ENCODE assay signal across 13 mouse cellular contexts in the genomic region with DNA sequence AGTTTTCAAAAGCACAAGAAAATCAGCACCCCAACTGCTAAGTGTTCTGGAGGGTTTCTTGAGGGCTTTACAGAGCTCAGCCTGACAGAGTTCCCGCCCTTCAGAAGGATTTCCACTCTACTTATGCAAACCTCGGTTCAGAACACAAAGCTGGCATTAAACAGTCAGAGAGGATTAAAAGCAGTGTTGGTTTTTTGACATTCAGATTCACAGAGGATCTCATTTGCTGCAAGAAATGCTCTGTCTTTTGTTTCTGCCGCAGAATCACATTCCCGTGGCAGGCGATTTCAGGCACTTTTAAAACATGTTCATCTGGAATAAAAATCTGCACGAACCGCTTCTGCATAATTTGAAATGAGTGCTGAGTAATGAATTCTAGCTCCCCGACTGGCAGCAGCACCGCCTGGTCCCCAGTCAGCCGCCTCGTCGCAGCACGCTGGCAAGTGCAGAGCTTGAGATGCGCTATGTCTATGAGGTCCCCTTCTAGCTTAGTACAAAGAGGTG. TPM values are rescaled to one million over a fixed set of nuclear protein-coding genes. Genes with fewer than 3 reads are reported as not detected.
DNase-seq lines count a peak whose midpoint lies in the region; ATAC-seq lines count a peak whose summit lies in the region.
"Had no signal": no experiment of that assay in that cellular context is flagged by ENCODE, and none has a peak within 500 bp of the region (broad histone marks: within the 10 kb centered on the region; RNA-seq: fewer than 3 reads in every experiment).

No protein-coding gene starts in this region.

- no peak overlapping the region for H3K4me3 ChIP-seq in hindbrain, embryonic 14.5 days (replicated peaks; ENCODE audit: low read length)
- H3K4me3 ChIP-seq in hindbrain, embryonic 11.5 days (ENCODE audit: low read depth, low read length): no peak overlapping the region
- no peak overlapping the region for H3K4me3 ChIP-seq in forebrain, embryonic 13.5 days
- H3K4me3 ChIP-seq: heart, embryonic 15.5 days had no signal

- 73% methylated on average over 14 of the region's 14 CpGs for WGBS in hindbrain, embryonic 14.5 days
- WGBS in hindbrain, embryonic 11.5 days: 91% methylated on average over 14 of the region's 14 CpGs
- 37% methylated on average over 14 of the region's 14 CpGs for WGBS in forebrain, embryonic 13.5 days

- no peak overlapping the region for H3K4me2 ChIP-seq in hindbrain, embryonic 14.5 days (replicated peaks)
- H3K4me2 ChIP-seq in hindbrain, embryonic 11.5 days (replicated peaks; ENCODE audit: low read depth, low read length): no peak overlapping the region
- H3K4me2 ChIP-seq in forebrain, embryonic 13.5 days: no peak overlapping the region
- H3K4me2 ChIP-seq: heart, embryonic 15.5 days had no signal

- H3K9me3 ChIP-seq in hindbrain, embryonic 14.5 days (ENCODE audit: control insufficient read depth, low read length): no peaks in the 10 kb centered on the region
- H3K9me3 ChIP-seq in hindbrain, embryonic 11.5 days (ENCODE audit: control insufficient read depth, low read length): no peaks in the 10 kb centered on the region
- no peaks in the 10 kb centered on the region for H3K9me3 ChIP-seq in forebrain, embryonic 13.5 days (replicated peaks)
- H3K9me3 ChIP-seq: heart, embryonic 15.5 days had no signal

- no peak for DNase-seq in hindbrain, embryonic 14.5 days (ENCODE audit: low spot score)
- no peak for DNase-seq in hindbrain, embryonic 11.5 days (ENCODE audit: low spot score)
- DNase-seq in left cerebral cortex, adult 18-20 months (ENCODE audit: low spot score in 2 of 2): peak; percentile 54 to 75
- DNase-seq in right cerebral cortex, adult 18-20 months: peak; percentile 83
- no peak for DNase-seq in heart, adult 8-10 months (ENCODE audit: low spot score)
- DNase-seq: cerebellum, adult 11-12 months; kidney, postnatal 25 days; liver, postnatal 0 days had no signal

- H3K4me1 ChIP-seq in hindbrain, embryonic 14.5 days (replicated peaks; ENCODE audit: control insufficient read depth, insufficient read depth, low read length): no peaks in the 10 kb centered on the region; the same call in 1 of the 2 replicates
- H3K4me1 ChIP-seq in hindbrain, embryonic 11.5 days (replicated peaks; ENCODE audit: control insufficient read depth, insufficient read depth, low read length): no peaks in the 10 kb centered on the region
- peaks cover 15% of the 10 kb centered on the region for H3K4me1 ChIP-seq in forebrain, embryonic 13.5 days

- no peak overlapping the region; the same call in 1 of the 2 replicates for H3K27ac ChIP-seq in hindbrain, embryonic 14.5 days
- H3K27ac ChIP-seq in hindbrain, embryonic 11.5 days (ENCODE audit: low read depth, low read length): no peak overlapping the region
- H3K27ac ChIP-seq in forebrain, embryonic 13.5 days: 0 out of 2 replicates have a peak overlapping the region, but pooled peaks have one; percentile 42
- H3K27ac ChIP-seq: heart, embryonic 15.5 days had no signal

- no peak overlapping the region for H3K9ac ChIP-seq in hindbrain, embryonic 14.5 days
- no peak overlapping the region for H3K9ac ChIP-seq in hindbrain, embryonic 11.5 days (ENCODE audit: low read depth, low read length)
- H3K9ac ChIP-seq in forebrain, embryonic 13.5 days: no peak overlapping the region
- H3K9ac ChIP-seq: heart, embryonic 15.5 days; liver, postnatal 0 days had no signal

- peak; percentile 55; the same call in 1 of the 2 replicates for ATAC-seq in hindbrain, embryonic 14.5 days (ENCODE audit: low FRiP score)
- no peak for ATAC-seq in hindbrain, embryonic 11.5 days (ENCODE audit: low FRiP score)
- ATAC-seq in forebrain, embryonic 13.5 days: peak; percentile 82
- no peak for ATAC-seq in megakaryocyte-erythroid progenitor cell, adult 5-6 weeks (replicated peaks; ENCODE audit: low FRiP score, low TSS enrichment, poor library complexity, severe bottlenecking)
- no peak for ATAC-seq in erythroid progenitor cell, adult 5-6 weeks (replicated peaks; ENCODE audit: low FRiP score, poor library complexity, severe bottlenecking)
- ATAC-seq: liver, postnatal 0 days had no signal

- no peaks in the 10 kb centered on the region for H3K27me3 ChIP-seq in hindbrain, embryonic 14.5 days (ENCODE audit: control insufficient read depth, insufficient read depth, low read length)
- H3K27me3 ChIP-seq in hindbrain, embryonic 11.5 days (ENCODE audit: control insufficient read depth, insufficient read depth, low read length): no peaks in the 10 kb centered on the region
- H3K27me3 ChIP-seq in forebrain, embryonic 13.5 days: peaks cover 4% of the 10 kb centered on the region; the same call in 1 of the 2 replicates
- H3K27me3 ChIP-seq: heart, embryonic 15.5 days had no signal

- H3K36me3 ChIP-seq in hindbrain, embryonic 14.5 days (replicated peaks; ENCODE audit: control insufficient read depth, insufficient read depth): peaks cover 90% of the 10 kb centered on the region
- H3K36me3 ChIP-seq in hindbrain, embryonic 11.5 days (ENCODE audit: control insufficient read depth, insufficient read depth, low read length): peaks cover 22% of the 10 kb centered on the region
- H3K36me3 ChIP-seq in forebrain, embryonic 13.5 days (ENCODE audit: poor library complexity, severe bottlenecking): peaks cover 73% of the 10 kb centered on the region

RNA-seq across cellular contexts. Expression of a gene that starts 42.3 kb away (rescaled TPM):
- 0.82 and 1.2 TPM in 2 replicates for polyA plus RNA-seq in hindbrain, embryonic 14.5 days (2014; fragmentation: Nextera tagmentation; extraction: Ambion mirVana)
- polyA plus RNA-seq in hindbrain, embryonic 11.5 days (2014; fragmentation: Nextera tagmentation; extraction: Ambion mirVana): 1.8 and 2.1 TPM in 2 replicates
- 0.66 and 0.98 TPM in 2 replicates for polyA plus RNA-seq in forebrain, embryonic 13.5 days (2015; fragmentation: Nextera tagmentation; extraction: Ambion mirVana)
- total RNA-seq in left cerebral cortex, adult 18-20 months (2021): 1 to 10 TPM; 2.4 to 3.2 TPM
- not detected in 2 replicates for total RNA-seq in megakaryocyte-erythroid progenitor cell, adult 5-6 weeks (2014; fragmentation: Nextera tagmentation)
- total RNA-seq in megakaryocyte-erythroid progenitor cell, adult 5-6 weeks (2017): not detected in 2 replicates
- total RNA-seq in heart, adult 8-10 months (2022): 1 to 10 TPM in 1 of 4 experiments, under 1 TPM in 3; 0.38 to 2.0 (median 0.60) TPM
- total RNA-seq in erythroid progenitor cell, adult 5-6 weeks (2015; ENCODE audit: low replicate concordance): not detected in 2 replicates
- total RNA-seq in erythroid progenitor cell, adult 5-6 weeks (2017; ENCODE audit: low replicate concordance): not detected in 2 replicates
- total RNA-seq: neutrophil, adult 5-6 weeks had no signal

RNA-seq across cellular contexts. Expression of a gene that starts 48.9 kb away (rescaled TPM):
- polyA plus RNA-seq in hindbrain, embryonic 14.5 days (2014; fragmentation: Nextera tagmentation; extraction: Ambion mirVana): 47.1 and 55.4 TPM in 2 replicates
- 46.7 and 52.3 TPM in 2 replicates for polyA plus RNA-seq in hindbrain, embryonic 11.5 days (2014; fragmentation: Nextera tagmentation; extraction: Ambion mirVana)
- polyA plus RNA-seq in forebrain, embryonic 13.5 days (2015; fragmentation: Nextera tagmentation; extraction: Ambion mirVana): 53.2 and 54.9 TPM in 2 replicates
- total RNA-seq in left cerebral cortex, adult 18-20 months (2021): 10 to 100 TPM; 26.0 to 31.0 TPM
- not detected in 2 replicates for total RNA-seq in megakaryocyte-erythroid progenitor cell, adult 5-6 weeks (2014; fragmentation: Nextera tagmentation)
- total RNA-seq in megakaryocyte-erythroid progenitor cell, adult 5-6 weeks (2017): not detected in 2 replicates
- 10 to 100 TPM; 14.0 to 21.4 (median 15.6) TPM for total RNA-seq in heart, adult 8-10 months (2022)
- 0.36 and 1.3 TPM in 2 replicates for total RNA-seq in erythroid progenitor cell, adult 5-6 weeks (2015; ENCODE audit: low replicate concordance)
- 0.30 and 0.51 TPM in 2 replicates for total RNA-seq in erythroid progenitor cell, adult 5-6 weeks (2017; ENCODE audit: low replicate concordance)

Comparison
In these comparisons a context has a peak if more than half of its experiments do, and no peak if none do; other contexts are left out.
1. ATAC-seq: peak in hindbrain, embryonic 14.5 days (single experiment) and forebrain, embryonic 13.5 days (single experiment); none in hindbrain, embryonic 11.5 days (single experiment), megakaryocyte-erythroid progenitor cell, adult 5-6 weeks (single experiment) and erythroid progenitor cell, adult 5-6 weeks (single experiment).
2. DNase-seq: peak in left cerebral cortex, adult 18-20 months (2 of 2) and right cerebral cortex, adult 18-20 months (single experiment); none in hindbrain, embryonic 14.5 days (single experiment), hindbrain, embryonic 11.5 days (single experiment) and heart, adult 8-10 months (single experiment).
3. RNA of a gene that starts 48.9 kb away (total RNA-seq): 26.0 to 31.0 TPM in left cerebral cortex, adult 18-20 months and 14.0 to 21.4 TPM in heart, adult 8-10 months; 0.30 to 1.3 TPM in erythroid progenitor cell, adult 5-6 weeks and not detected in megakaryocyte-erythroid progenitor cell, adult 5-6 weeks; every median in the first group is over 4 times any median in the second.